Mouse (Mus musculus) lung, postnatal 0 days (tissue): ENCODE data around the gene Zfp91. TPM values are rescaled to one million over a fixed set of nuclear protein-coding genes. Genes with fewer than 3 reads are reported as not detected.

Experiments
- ATAC-seq: fragments of 200-750 bp; cut with Nextera tagmentation; 2 replicates; pipeline ENCODE4 v1.8.0; 2017; ENCODE audit warnings: moderate library complexity
- DNase-seq: peaks from one replicate; pipeline ENCODE4 v3.0.0-alpha.2; 2016; ENCODE audit warnings: low spot score
- H3K27ac ChIP-seq: fragments of 300-500 bp; sonication (generic); 2 replicates; pipeline ENCODE4 v1.5.1; 2014; ENCODE audit warnings: antibody characterized with exemption, mild to moderate bottlenecking, low read length, mixed read lengths
- H3K27me3 ChIP-seq: fragments of 300-500 bp; sonication (generic); replicated peaks from 2 replicates; pipeline ENCODE4 v1.6.1; 2014; ENCODE audit warnings: low read length, mixed read lengths; ENCODE audit not compliant: insufficient read depth
- H3K36me3 ChIP-seq: fragments of 300-500 bp; sonication (generic); 2 replicates; pipeline ENCODE4 v1.6.1; 2014; ENCODE audit warnings: low read length, mixed read lengths; ENCODE audit not compliant: insufficient read depth
- H3K4me1 ChIP-seq: fragments of 300-500 bp; sonication (generic); 2 replicates; pipeline ENCODE4 v1.6.1; 2014; ENCODE audit warnings: antibody characterized with exemption, low read depth, low read length, mixed read lengths; ENCODE audit not compliant: insufficient read depth
- H3K4me2 ChIP-seq: fragments of 300-500 bp; sonication (generic); replicated peaks from 2 replicates; pipeline ENCODE4 v1.6.1; 2014; ENCODE audit warnings: low read depth, mild to moderate bottlenecking, low read length, moderate library complexity, mixed read lengths
- H3K4me3 ChIP-seq: fragments of 300-500 bp; sonication (generic); 2 replicates; pipeline ENCODE4 v1.5.1; 2014; ENCODE audit warnings: low read depth, low read length
- H3K9ac ChIP-seq: fragments of 300-500 bp; sonication (generic); replicated peaks from 2 replicates; pipeline ENCODE4 v1.6.1; 2014; ENCODE audit warnings: low read depth, mild to moderate bottlenecking
- H3K9me3 ChIP-seq: fragments of 300-500 bp; sonication (generic); 2 replicates; pipeline ENCODE4 v1.6.1; 2016; ENCODE audit warnings: low read length, mixed read lengths
- CTCF ChIP-seq: IDR thresholded peaks from 2 replicates; pipeline ENCODE4 v1.5.1; 2016; ENCODE audit warnings: antibody characterized with exemption, mild to moderate bottlenecking
- EP300 ChIP-seq: IDR thresholded peaks from 2 replicates; pipeline ENCODE4 v1.6.1; 2016; ENCODE audit warnings: antibody characterized with exemption, mild to moderate bottlenecking, control low read depth
- WGBS: fragments of 180-500 bp; shearing (Covaris S2); extraction: QIAGEN DNeasy Blood & Tissue Kit; methylation state at CpG from one replicate; pipeline ENCODE4 v1.1.7; 2014; 5-methylcytosine and 5-hydroxymethylcytosine counted together
- polyA plus RNA-seq: library from polyadenylated mRNA; unstranded; fragments of >200 nt; fragmentation: Nextera tagmentation; extraction: Ambion mirVana; gene quantifications from 2 replicates; pipeline ENCODE4 v1.2.1, GENCODE M21; 2015

Zfp91 gene
- polyA plus RNA-seq: 12.0 and 12.6 TPM in 2 replicates

DNA sequence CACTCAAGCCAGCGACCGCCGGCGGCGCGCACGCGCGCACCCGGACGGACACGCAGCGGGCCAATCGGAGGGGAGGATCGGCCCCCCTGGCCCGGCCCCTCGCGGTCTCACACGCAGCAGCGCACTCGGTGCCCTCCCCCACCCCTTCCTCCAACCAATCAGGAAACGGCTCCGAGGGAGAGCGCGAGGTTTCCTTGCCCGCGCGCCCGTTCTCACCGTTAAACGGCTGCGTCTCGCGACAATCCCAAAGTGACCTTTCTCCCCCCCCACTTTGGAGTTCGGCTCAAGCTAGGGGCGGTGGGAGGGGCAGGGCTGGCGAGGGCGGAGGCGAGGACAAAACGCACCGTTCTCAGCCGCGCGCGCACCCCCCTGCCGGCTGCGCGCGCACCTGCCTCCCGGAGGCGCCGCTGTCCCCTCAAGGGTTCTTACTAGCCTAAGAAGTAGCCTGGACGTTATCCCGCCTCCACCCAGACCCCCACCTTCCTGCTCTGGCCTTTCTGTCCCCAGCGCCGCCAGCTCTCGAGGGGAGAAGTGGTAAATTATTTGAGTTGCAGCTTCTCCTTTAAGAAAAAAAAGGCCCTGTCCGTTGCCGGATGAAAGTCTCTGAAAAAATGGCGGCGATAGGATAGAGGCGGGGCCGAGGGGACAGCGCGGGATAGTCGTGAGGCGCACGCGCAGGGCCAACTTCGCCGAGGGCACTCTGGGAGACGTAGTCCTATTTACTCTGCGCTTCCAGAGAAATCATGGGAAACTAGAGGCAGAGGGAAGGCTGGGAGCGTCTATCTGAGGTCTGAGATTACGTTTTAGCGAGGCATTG, at the start of gene Zfp91, which contains the start of gene Lpxn:
Gene Zfp91 (minus strand): TSS at position 616 of the 817 bp plus-strand sequence.
Gene Lpxn (plus strand): TSS at position 683 of the 817 bp plus-strand sequence.
- Histone ChIP-seq H3K27me3 (no peaks in the 10 kb centered on the region), H3K4me2 (peak within 1 kb of the TSS; percentile 71), H3K27ac (peak within 1 kb of the TSS; percentile 100), H3K4me1 (peaks cover 5% of the 10 kb centered on the region; the same call in 1 of the 2 replicates), H3K9me3 (no peaks in the 10 kb centered on the region), H3K9ac (peak within 1 kb of the TSS; percentile 97), H3K36me3 (no peaks in the 10 kb centered on the region), H3K4me3 (peak within 1 kb of the TSS; percentile 99)
- peak; percentile 100 for DNase-seq
- peak; percentile 92 for ATAC-seq
- no peak; the same call in 1 of the 2 replicates for TF ChIP-seq EP300
- peak; percentile 39 for TF ChIP-seq CTCF
- WGBS: under 1% methylated on average over 48 of the region's 76 CpGs

DNA sequence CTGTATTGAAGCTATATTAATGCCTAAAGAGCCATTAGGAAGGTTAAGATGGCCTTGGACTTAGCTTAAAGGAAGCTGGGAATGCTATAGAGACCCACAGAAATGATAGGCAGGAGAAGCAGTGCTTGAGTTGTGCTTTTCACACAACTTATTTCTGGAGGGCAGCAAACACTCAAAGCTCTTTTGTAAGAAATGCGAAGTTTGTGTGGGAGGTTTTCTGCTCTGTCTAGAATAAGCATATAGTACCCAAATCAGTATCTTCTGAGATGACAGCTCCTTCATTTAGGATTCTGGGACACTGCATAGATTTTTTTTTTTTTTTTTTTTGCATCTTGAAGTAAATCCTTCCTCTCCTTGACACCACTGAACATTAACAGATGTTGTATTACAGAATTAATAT, 42.6 kb upstream of the Zfp91 start:
- Histone ChIP-seq H3K9ac (no peak overlapping the region), H3K27ac (no peak overlapping the region), H3K4me3 (no peak overlapping the region), H3K4me2 (no peak overlapping the region), H3K4me1 (no peaks in the 10 kb centered on the region), H3K36me3 (no peaks in the 10 kb centered on the region), H3K9me3 (no peaks in the 10 kb centered on the region), H3K27me3 (no peaks in the 10 kb centered on the region)
- ATAC-seq: no peak
- TF ChIP-seq EP300 (no peak), CTCF (no peak)
- WGBS: 81% methylated on average over 1 of the region's 1 CpGs
- no peak for DNase-seq

DNA sequence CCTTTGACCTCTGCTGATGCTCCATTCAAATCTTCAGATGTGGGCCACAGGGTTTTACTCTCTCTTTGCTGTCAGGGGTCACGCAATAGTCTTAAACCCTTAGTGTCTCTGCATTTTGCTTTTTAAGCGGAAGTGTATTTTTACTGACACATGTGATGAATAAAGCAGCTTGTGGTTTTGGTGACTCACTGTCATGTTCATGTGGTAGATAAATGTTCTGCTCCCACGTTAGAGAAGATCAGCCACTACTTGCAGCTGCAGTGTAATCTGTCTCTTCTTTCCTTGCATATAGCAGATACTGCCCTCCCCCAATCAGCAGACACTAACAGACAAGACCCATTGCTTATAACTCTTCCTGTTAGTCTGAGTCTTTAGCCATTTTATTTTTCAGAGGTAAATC, 37.7 kb upstream of the Zfp91 start:
- no peaks in the 10 kb centered on the region for H3K36me3 ChIP-seq
- H3K4me1 ChIP-seq: no peaks in the 10 kb centered on the region
- H3K9ac ChIP-seq: no peak overlapping the region
- no peaks in the 10 kb centered on the region for H3K27me3 ChIP-seq
- no peak overlapping the region for H3K4me3 ChIP-seq
- no peak overlapping the region for H3K4me2 ChIP-seq
- H3K9me3 ChIP-seq: no peaks in the 10 kb centered on the region
- H3K27ac ChIP-seq: no peak overlapping the region
- TF ChIP-seq EP300 (no peak), CTCF (no peak)
- 62% methylated on average over 3 of the region's 3 CpGs for WGBS
- ATAC-seq (no peak), DNase-seq (no peak)

DNA sequence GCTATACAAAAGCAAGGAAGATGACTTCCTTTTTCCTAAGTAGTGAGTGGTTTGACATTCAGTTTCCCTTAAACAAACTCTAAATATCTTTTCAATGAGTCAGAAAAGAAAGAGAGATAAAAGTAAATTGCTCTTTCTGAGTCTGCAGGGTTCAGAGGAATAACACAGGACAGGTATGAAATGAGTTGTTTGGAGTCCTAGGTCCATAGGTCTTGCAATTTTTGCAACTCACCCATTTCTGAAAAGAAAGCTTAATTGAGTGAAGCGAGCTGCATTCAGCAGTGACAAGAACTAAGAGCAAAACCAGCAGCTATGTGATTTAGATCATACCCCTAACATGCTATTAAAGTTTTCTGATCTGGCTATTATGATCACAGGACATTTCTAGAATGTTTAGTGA, 35.6 kb upstream of the Zfp91 start:
- Histone ChIP-seq H3K36me3 (no peaks in the 10 kb centered on the region), H3K9ac (no peak overlapping the region), H3K4me2 (no peak overlapping the region), H3K4me3 (no peak overlapping the region), H3K27me3 (no peaks in the 10 kb centered on the region), H3K4me1 (no peaks in the 10 kb centered on the region), H3K9me3 (no peaks in the 10 kb centered on the region), H3K27ac (no peak overlapping the region)
- DNase-seq: no peak
- TF ChIP-seq EP300: no peak
- TF ChIP-seq CTCF: no peak
- no peak for ATAC-seq
- 69% methylated on average over 1 of the region's 1 CpGs for WGBS

DNA sequence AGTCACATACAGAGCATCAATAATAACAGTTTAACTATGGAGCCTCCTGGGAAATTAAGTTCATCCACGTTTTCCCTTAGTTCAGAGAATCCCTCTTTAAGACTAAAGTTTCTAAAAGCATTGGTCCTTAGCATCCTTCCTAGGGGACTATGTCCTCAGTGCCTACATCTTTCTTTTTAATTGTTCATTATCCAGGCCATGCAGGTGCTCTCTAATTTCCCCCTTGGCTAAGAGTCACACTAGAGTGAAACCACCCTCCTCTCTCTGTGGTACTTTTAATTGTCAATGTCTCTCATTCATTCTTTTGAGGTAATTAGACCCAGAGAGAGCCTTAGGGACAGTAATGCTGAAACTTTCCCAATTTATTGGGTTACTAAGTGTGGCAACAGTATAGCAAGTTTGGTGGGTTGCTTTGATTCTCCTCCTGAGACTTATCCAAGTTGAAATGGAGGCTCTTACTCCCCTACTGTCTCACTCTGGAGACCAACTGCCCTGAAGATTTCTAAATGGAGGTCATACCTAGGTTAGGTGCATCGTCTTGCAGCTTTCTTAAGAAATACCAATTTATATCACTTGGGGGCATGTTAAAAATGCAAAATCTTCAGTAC, 35.0 kb upstream of the Zfp91 start:
- no peak overlapping the region for H3K27ac ChIP-seq
- no peaks in the 10 kb centered on the region for H3K4me1 ChIP-seq
- WGBS: 56% methylated on average over 2 of the region's 2 CpGs
- H3K4me3 ChIP-seq: no peak overlapping the region
- ATAC-seq (no peak), DNase-seq (no peak)
- no peak overlapping the region for H3K4me2 ChIP-seq
- TF ChIP-seq CTCF (no peak), EP300 (no peak)
- no peaks in the 10 kb centered on the region for H3K27me3 ChIP-seq
- no peaks in the 10 kb centered on the region for H3K36me3 ChIP-seq
- no peaks in the 10 kb centered on the region for H3K9me3 ChIP-seq
- no peak overlapping the region for H3K9ac ChIP-seq

DNA sequence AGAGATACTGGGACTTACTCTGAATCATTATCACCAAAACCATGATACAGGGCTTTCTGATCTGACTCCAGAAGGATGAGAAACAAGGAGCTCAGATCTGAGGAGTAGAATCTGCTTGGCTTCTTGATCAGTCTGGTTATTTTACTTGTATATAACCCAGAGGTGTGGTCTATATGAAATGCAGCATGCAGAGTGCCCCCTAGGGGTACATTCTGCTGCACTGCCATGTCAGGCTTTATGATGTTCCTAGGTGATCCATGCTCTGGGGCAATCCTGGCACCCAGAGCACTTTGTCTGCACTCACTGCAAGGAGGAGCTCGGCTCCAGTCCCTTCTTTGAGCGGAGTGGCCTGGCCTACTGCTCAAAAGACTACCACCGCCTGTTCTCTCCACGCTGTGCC, 28.6 kb upstream of the Zfp91 start:
- H3K36me3 ChIP-seq: no peaks in the 10 kb centered on the region
- no peaks in the 10 kb centered on the region for H3K4me1 ChIP-seq
- DNase-seq (no peak), ATAC-seq (no peak)
- no peak overlapping the region for H3K9ac ChIP-seq
- H3K27me3 ChIP-seq: no peaks in the 10 kb centered on the region
- 73% methylated on average over 4 of the region's 4 CpGs for WGBS
- TF ChIP-seq EP300 (no peak), CTCF (peak; percentile 42)
- no peak overlapping the region for H3K27ac ChIP-seq
- no peak overlapping the region for H3K4me3 ChIP-seq
- H3K4me2 ChIP-seq: no peak overlapping the region
- no peaks in the 10 kb centered on the region for H3K9me3 ChIP-seq
